Mouse (Mus musculus): ENCODE data around the gene Gfod2. TPM values are rescaled to one million over a fixed set of nuclear protein-coding genes. Genes with fewer than 3 reads are reported as not detected.

The Gfod2 gene
- 75.4 and 77.8 TPM in 2 replicates for polyA plus RNA-seq (2014; fragmentation: Nextera tagmentation; extraction: Ambion mirVana)

DNA sequence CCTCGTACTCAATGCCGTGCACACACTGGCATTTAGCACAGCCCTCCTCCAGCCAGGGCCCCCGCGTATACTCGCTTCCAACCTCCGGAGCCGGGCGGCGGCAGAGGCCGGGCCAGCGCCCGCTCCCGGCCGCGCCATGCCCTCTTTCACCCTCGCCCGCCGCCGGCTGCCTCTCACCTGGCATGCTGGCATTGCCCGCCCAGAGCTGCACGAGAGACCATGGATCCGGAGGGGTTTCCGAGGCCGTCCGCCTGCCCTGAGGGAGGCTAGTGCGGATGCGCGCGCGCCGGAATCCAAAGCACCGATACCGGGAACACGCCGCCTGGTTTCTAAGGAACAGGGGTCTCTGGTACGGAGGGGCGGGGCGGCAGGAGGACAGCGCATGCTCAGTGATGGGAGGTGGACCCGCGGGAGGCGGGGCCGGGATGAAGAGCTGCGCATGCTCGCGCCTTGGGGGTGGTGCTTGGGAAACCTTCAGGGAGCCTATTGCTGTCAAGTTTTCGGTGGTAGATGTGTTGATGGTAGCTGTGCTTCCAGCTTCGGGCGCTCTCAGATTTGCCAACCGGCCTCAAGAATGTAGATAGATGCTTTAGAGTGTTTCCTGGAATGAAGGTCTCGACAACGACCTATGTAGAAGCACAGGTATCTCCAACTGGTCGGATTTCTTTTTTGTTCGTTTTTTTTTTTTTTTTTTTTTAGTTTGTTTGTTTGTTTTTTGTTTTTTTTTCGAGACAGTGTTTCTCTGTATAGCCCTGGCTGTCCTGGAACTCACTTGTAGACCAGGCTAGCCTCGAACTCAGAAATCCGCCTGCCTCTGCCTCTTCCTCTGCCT, at the start of gene Gfod2:
Gene Gfod2, minus strand, starts transcription at position 388 of the 832 bp plus-strand sequence.
- Histone ChIP-seq H3K27me3 (ENCODE audit: control insufficient read depth, insufficient read depth, low read length) (no peaks in the 10 kb centered on the region), H3K9ac (replicated peaks; ENCODE audit: low read length) (peak within 1 kb of the TSS; percentile 89), H3K4me3 (replicated peaks; ENCODE audit: low read depth, low read length) (peak within 1 kb of the TSS; percentile 90), H3K4me2 (ENCODE audit: low read length) (peak within 1 kb of the TSS; percentile 63), H3K9me3 (ENCODE audit: control insufficient read depth, low read length) (no peaks in the 10 kb centered on the region), H3K27ac (replicated peaks; ENCODE audit: low read depth, low read length) (peak within 1 kb of the TSS; percentile 92), H3K36me3 (ENCODE audit: control insufficient read depth, insufficient read depth, low read length) (no peaks in the 10 kb centered on the region), H3K4me1 (ENCODE audit: control insufficient read depth, insufficient read depth, low read length) (peaks cover 12% of the 10 kb centered on the region)
- DNase-seq (peak; percentile 99), ATAC-seq (ENCODE audit: low FRiP score, low TSS enrichment) (peak; percentile 97)
- 3% methylated on average over 56 of the region's 57 CpGs for WGBS

DNA sequence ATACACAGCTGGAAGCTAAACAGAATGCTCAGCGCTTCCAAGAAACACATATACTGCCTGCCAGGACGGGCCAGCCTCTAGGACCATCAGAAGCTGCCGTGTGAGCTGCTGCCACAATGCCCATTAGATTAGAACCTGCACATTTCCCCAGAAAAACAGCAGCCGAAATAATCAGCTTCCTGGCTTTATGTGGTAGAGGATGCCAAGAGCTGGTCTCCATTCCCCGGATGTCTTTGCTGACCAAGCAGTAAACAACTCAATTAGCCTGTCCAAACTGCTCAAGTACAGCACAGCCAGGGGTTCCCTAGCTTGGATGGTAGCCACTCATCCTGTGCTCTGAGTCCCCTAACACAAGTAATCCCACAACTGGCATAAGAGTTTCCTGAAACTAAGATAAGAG, 49.3 kb upstream of the Gfod2 start:
- Histone ChIP-seq H3K4me1 (ENCODE audit: control insufficient read depth, insufficient read depth, low read length) (no peaks in the 10 kb centered on the region), H3K4me2 (ENCODE audit: low read length) (no peak overlapping the region), H3K27ac (replicated peaks; ENCODE audit: low read depth, low read length) (no peak overlapping the region), H3K36me3 (ENCODE audit: control insufficient read depth, insufficient read depth, low read length) (peaks cover 23% of the 10 kb centered on the region; the same call in 1 of the 2 replicates), H3K9me3 (ENCODE audit: control insufficient read depth, low read length) (no peaks in the 10 kb centered on the region), H3K27me3 (ENCODE audit: control insufficient read depth, insufficient read depth, low read length) (no peaks in the 10 kb centered on the region), H3K9ac (replicated peaks; ENCODE audit: low read length) (no peak overlapping the region), H3K4me3 (replicated peaks; ENCODE audit: low read depth, low read length) (no peak overlapping the region)
- 89% methylated on average over 5 of the region's 5 CpGs for WGBS
- DNase-seq (no peak), ATAC-seq (ENCODE audit: low FRiP score, low TSS enrichment) (no peak)

DNA sequence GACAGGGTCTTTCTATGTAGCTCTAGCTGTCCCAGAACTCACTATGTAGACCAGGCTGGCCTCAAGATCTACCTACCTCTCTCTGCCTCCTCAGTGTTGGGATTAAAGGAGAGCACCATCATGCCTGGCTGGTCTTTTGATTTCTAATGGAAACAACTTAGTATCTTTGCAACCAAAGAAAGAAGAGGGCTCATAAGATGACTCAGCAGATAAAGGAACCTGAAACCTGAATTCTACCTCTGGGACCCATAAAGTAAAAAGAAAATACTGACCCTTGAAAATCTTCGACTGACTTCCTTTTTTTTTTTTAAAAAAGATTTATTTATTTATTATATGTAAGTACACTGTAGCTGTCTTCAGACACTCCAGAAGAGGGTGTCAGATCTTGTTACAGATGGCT, 47.5 kb upstream of the Gfod2 start:
- H3K4me2 ChIP-seq (ENCODE audit: low read length), result no peak overlapping the region
- no peaks in the 10 kb centered on the region for H3K27me3 ChIP-seq (ENCODE audit: control insufficient read depth, insufficient read depth, low read length)
- H3K4me1 ChIP-seq (ENCODE audit: control insufficient read depth, insufficient read depth, low read length), result no peaks in the 10 kb centered on the region
- DNase-seq (no peak), ATAC-seq (ENCODE audit: low FRiP score, low TSS enrichment) (no peak)
- WGBS, result 95% methylated on average over 1 of the region's 1 CpGs
- no peak overlapping the region for H3K4me3 ChIP-seq (replicated peaks; ENCODE audit: low read depth, low read length)
- no peaks in the 10 kb centered on the region for H3K9me3 ChIP-seq (ENCODE audit: control insufficient read depth, low read length)
- no peak overlapping the region for H3K27ac ChIP-seq (replicated peaks; ENCODE audit: low read depth, low read length)
- no peak overlapping the region for H3K9ac ChIP-seq (replicated peaks; ENCODE audit: low read length)
- peaks cover 13% of the 10 kb centered on the region; the same call in 1 of the 2 replicates for H3K36me3 ChIP-seq (ENCODE audit: control insufficient read depth, insufficient read depth, low read length)

DNA sequence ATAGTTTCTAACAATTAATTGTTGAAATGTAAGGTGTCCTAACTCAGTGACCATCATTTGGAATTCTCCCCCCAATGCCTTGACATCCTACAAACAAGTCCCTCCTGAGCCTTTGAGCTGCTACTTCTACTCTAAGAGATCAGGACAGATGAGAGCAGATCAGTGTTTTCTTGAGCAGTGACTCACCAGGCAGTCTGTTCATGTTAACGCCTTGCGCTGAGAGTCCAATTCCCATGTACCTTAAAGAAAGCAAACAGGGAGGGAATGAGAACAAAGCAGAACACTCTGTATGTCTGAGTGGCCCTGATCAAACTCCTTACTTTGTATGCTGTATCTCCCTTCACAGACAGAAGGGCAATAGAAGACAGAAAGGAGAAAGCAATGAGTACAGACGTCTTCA, 46.9 kb upstream of the Gfod2 start:
- no peaks in the 10 kb centered on the region for H3K9me3 ChIP-seq (ENCODE audit: control insufficient read depth, low read length)
- peaks cover 13% of the 10 kb centered on the region; the same call in 1 of the 2 replicates for H3K36me3 ChIP-seq (ENCODE audit: control insufficient read depth, insufficient read depth, low read length)
- no peak overlapping the region for H3K4me3 ChIP-seq (replicated peaks; ENCODE audit: low read depth, low read length)
- no peaks in the 10 kb centered on the region for H3K27me3 ChIP-seq (ENCODE audit: control insufficient read depth, insufficient read depth, low read length)
- no peak overlapping the region for H3K4me2 ChIP-seq (ENCODE audit: low read length)
- no peaks in the 10 kb centered on the region for H3K4me1 ChIP-seq (ENCODE audit: control insufficient read depth, insufficient read depth, low read length)
- DNase-seq (no peak), ATAC-seq (ENCODE audit: low FRiP score, low TSS enrichment) (no peak)
- 81% methylated on average over 3 of the region's 3 CpGs for WGBS
- H3K9ac ChIP-seq (replicated peaks; ENCODE audit: low read length), result no peak overlapping the region
- H3K27ac ChIP-seq (replicated peaks; ENCODE audit: low read depth, low read length), result no peak overlapping the region

DNA sequence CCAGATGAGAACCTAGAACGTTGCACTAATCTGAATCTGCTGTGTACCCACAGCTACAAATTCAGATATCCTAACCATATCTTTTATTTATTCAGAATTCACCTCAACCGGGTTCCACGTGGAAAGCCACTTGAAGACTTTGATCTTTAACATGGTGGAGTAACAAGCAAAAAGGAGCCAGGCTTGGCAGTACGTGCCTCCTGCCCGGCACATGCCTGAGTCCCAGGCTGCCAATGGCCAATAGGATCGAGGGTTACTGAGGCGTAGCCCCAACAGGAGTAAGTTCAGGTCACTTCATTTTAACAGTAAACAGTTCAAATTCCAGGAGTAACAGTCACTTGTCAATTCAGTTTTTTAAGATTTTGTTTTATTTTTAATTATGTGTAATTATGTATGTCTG, 46.3 kb upstream of the Gfod2 start:
- DNase-seq (no peak), ATAC-seq (ENCODE audit: low FRiP score, low TSS enrichment) (no peak)
- no peaks in the 10 kb centered on the region for H3K4me1 ChIP-seq (ENCODE audit: control insufficient read depth, insufficient read depth, low read length)
- H3K27me3 ChIP-seq (ENCODE audit: control insufficient read depth, insufficient read depth, low read length), result no peaks in the 10 kb centered on the region
- no peak overlapping the region for H3K4me3 ChIP-seq (replicated peaks; ENCODE audit: low read depth, low read length)
- 94% methylated on average over 7 of the region's 7 CpGs for WGBS
- peaks cover 13% of the 10 kb centered on the region; the same call in 1 of the 2 replicates for H3K36me3 ChIP-seq (ENCODE audit: control insufficient read depth, insufficient read depth, low read length)
- H3K27ac ChIP-seq (replicated peaks; ENCODE audit: low read depth, low read length), result no peak overlapping the region
- H3K9me3 ChIP-seq (ENCODE audit: control insufficient read depth, low read length), result no peaks in the 10 kb centered on the region
- H3K4me2 ChIP-seq (ENCODE audit: low read length), result no peak overlapping the region
- no peak overlapping the region for H3K9ac ChIP-seq (replicated peaks; ENCODE audit: low read length)

DNA sequence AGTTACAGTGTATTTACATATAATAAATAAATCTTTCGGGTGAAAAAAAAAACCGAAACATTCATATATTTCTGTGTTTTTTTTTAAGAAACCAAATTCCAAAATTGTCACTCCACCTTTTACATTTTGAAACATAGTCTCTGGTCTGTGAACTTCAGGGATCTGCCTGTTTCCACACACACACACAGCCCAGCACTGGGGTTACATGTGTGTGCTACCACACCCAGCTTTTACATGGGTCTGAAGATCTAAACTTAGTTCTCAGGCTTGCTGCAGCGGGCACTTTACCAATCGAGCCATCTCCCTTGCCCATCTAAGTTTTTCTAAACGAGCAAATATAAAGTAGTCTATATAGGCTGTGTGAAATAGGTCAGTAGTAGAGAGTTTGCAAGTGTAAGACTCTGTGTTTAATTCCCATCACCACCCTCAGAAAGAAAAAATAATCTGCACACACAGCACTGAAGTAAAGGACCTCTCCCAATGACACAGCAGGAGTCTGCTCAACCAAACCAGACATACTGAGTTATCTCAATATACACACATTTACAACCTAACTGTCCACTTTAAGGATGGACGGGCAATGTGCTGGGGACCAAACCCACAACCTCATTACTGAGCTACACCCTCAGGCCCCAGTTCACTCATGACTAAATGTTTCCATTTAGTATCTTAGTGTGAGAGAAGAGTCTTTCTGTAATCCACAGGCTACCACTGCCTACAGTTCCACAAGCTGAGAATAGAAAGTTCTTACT, 42.9 kb upstream of the Gfod2 start:
- peaks cover 13% of the 10 kb centered on the region; the same call in 1 of the 2 replicates for H3K36me3 ChIP-seq (ENCODE audit: control insufficient read depth, insufficient read depth, low read length)
- no peaks in the 10 kb centered on the region for H3K4me1 ChIP-seq (ENCODE audit: control insufficient read depth, insufficient read depth, low read length)
- no peak overlapping the region for H3K4me3 ChIP-seq (replicated peaks; ENCODE audit: low read depth, low read length)
- H3K27ac ChIP-seq (replicated peaks; ENCODE audit: low read depth, low read length), result no peak overlapping the region
- no peak for DNase-seq
- no peaks in the 10 kb centered on the region for H3K27me3 ChIP-seq (ENCODE audit: control insufficient read depth, insufficient read depth, low read length)
- 94% methylated on average over 6 of the region's 6 CpGs for WGBS
- no peaks in the 10 kb centered on the region for H3K9me3 ChIP-seq (ENCODE audit: control insufficient read depth, low read length)
- H3K9ac ChIP-seq (replicated peaks; ENCODE audit: low read length), result no peak overlapping the region
- ATAC-seq (ENCODE audit: low FRiP score, low TSS enrichment), result no peak
- H3K4me2 ChIP-seq (ENCODE audit: low read length), result no peak overlapping the region

DNA sequence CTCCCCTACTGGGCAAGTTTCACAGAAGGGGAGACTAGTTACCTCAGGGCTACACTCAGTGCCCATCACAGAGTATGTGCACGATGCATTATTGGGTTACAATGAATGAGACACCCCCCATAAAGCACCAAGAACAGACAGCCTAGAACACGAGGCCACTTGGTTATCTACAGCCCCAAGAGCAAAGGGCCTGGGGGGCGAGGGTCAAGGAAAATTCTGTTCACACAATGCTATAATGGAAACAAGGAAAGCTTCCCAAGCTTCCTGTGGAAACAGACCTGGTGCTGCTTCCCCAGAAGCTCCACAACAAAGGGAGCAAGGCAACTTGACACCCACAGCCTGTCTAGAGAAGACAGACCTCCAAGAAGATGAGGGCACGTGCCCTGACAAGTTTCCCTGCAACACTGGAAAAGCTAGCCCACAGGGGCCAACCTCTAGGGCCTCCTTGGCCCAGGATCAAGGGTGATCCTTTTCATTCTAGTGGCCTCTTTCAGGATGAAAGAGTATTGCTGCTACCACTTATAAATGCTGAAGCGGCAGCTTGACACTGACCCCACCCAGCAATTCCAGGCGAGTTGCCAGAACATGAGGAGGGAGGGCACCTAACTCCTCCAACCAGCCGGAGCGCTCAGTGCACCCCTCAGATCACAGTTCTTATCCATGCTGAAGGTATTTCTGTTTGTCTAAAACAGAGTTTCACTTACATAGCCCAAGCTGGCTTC, 40.8 kb upstream of the Gfod2 start:
- no peak for ATAC-seq (ENCODE audit: low FRiP score, low TSS enrichment)

DNA sequence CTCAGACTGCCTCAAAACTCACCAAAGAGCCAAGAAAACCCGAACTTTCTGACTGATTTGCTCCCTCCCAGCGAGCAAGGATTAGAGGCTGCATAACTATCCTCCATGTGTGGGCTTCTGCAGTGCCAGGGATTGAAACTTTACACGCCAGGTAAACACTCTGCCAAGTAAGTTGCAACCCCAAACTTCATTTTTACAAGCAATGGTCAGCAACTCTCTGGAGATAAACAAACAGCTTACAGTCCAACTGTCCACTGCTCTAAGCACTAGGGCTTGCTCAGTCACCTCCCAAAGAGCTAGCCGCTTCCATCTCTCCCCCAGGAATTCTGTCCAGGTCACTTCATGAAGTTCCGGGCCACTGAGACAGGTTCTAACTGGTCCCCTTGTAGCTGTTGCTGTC, 39.9 kb upstream of the Gfod2 start:
- Histone ChIP-seq H3K36me3 (ENCODE audit: control insufficient read depth, insufficient read depth, low read length) (peaks cover 3% of the 10 kb centered on the region; the same call in 1 of the 2 replicates), H3K27me3 (ENCODE audit: control insufficient read depth, insufficient read depth, low read length) (no peaks in the 10 kb centered on the region), H3K9me3 (ENCODE audit: control insufficient read depth, low read length) (no peaks in the 10 kb centered on the region), H3K4me1 (ENCODE audit: control insufficient read depth, insufficient read depth, low read length) (no peaks in the 10 kb centered on the region), H3K4me2 (ENCODE audit: low read length) (no peak overlapping the region), H3K4me3 (replicated peaks; ENCODE audit: low read depth, low read length) (no peak overlapping the region), H3K27ac (replicated peaks; ENCODE audit: low read depth, low read length) (no peak overlapping the region), H3K9ac (replicated peaks; ENCODE audit: low read length) (no peak overlapping the region)
- DNase-seq (no peak), ATAC-seq (ENCODE audit: low FRiP score, low TSS enrichment) (no peak)
- WGBS, result 95% methylated on average over 5 of the region's 5 CpGs

More for the DNA sequence above, 40.8 kb upstream of the Gfod2 start:
- Histone ChIP-seq H3K9me3 (ENCODE audit: control insufficient read depth, low read length) (no peaks in the 10 kb centered on the region), H3K4me1 (ENCODE audit: control insufficient read depth, insufficient read depth, low read length) (no peaks in the 10 kb centered on the region), H3K27ac (replicated peaks; ENCODE audit: low read depth, low read length) (no peak overlapping the region), H3K4me2 (ENCODE audit: low read length) (no peak overlapping the region), H3K36me3 (ENCODE audit: control insufficient read depth, insufficient read depth, low read length) (peaks cover 5% of the 10 kb centered on the region; the same call in 1 of the 2 replicates), H3K4me3 (replicated peaks; ENCODE audit: low read depth, low read length) (no peak overlapping the region), H3K27me3 (ENCODE audit: control insufficient read depth, insufficient read depth, low read length) (no peaks in the 10 kb centered on the region), H3K9ac (replicated peaks; ENCODE audit: low read length) (no peak overlapping the region)
- peak; percentile 67 for DNase-seq
- WGBS, result 61% methylated on average over 8 of the region's 8 CpGs
